Mouse (Mus musculus) cerebellum, adult 2 months (tissue): ENCODE results near the gene Mcm3.

Source experiments
- CTCF ChIP-seq: fragments of 200-500 bp; IDR thresholded peaks from 2 replicates; pipeline ENCODE4 v1.5.1; 2011; ENCODE audit warnings: low read depth, mild to moderate bottlenecking, control low read depth, low read length, moderate library complexity, borderline replicate concordance; ENCODE audit not compliant: insufficient read depth
- POLR2A ChIP-seq: fragments of 200-500 bp; IDR thresholded peaks from 2 replicates; pipeline ENCODE4 v1.6.1; 2011; ENCODE audit warnings: low read length, control low read depth, borderline replicate concordance; ENCODE audit not compliant: insufficient read depth

- TF ChIP-seq CTCF = no peak
- no peak for TF ChIP-seq POLR2A
These were observed 47.9 kb upstream of the Mcm3 start for GRCm38 (mm10) chr1:20868036-20868435.
